Mouse (Mus musculus): ENCODE data around the gene Ccdc33. TPM values are rescaled to one million over a fixed set of nuclear protein-coding genes. Genes with fewer than 3 reads are reported as not detected.

Gene Ccdc33
- total and polyA plus RNA-seq, 2 experiments from 2014 or later, result 0.27 to 1.4 TPM

DNA sequence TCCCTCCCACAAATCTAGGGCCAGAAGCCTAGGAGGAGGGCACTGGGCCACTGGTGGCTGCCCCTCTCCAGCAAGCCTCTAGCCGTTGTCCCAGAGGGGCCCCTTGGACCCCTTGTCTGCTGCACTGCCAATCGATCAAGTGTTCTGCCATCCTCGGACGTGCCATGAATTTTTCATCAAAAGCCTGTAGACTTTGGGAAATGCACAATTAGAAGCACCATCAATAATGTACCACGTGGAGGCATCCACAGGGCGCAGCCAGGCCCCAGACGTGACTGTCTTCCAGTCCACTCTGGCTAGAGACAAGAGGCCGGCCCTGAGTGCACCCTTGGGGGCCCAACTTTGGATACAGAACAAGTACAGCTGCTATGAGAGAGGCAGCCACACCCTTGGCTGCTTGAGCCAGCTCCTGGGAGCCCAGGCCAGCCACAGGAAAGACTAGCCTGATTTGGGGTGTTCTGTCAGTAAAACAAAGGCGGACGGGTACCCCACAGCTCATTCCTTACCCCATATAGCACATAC lies 75.1 kb downstream of the Ccdc33 start:
- no peak for ATAC-seq (ENCODE audit: low FRiP score)
- peak; percentile 32 for DNase-seq (ENCODE audit: low spot score)
- Histone ChIP-seq H3K36me3 (ENCODE audit: insufficient read depth, low read length) (no peaks in the 10 kb centered on the region), H3K4me3 (ENCODE audit: low read depth, low read length) (no peak overlapping the region), H3K4me1 (ENCODE audit: insufficient read depth, low read length) (peaks cover 22% of the 10 kb centered on the region), H3K27me3 (ENCODE audit: insufficient read depth, low read length) (no peaks in the 10 kb centered on the region), H3K9me3 (ENCODE audit: low read length) (no peaks in the 10 kb centered on the region), H3K4me2 (ENCODE audit: low read depth, low read length, poor library complexity, severe bottlenecking) (no peak overlapping the region), H3K27ac (ENCODE audit: low read depth, low read length) (no peak overlapping the region), H3K9ac (replicated peaks; ENCODE audit: low read length, poor library complexity, severe bottlenecking) (no peak overlapping the region)
- no peak for TF ChIP-seq CTCF (IDR thresholded peaks at IDR 0.05)
- WGBS, result 58% methylated on average over 10 of the region's 10 CpGs

GRCm38 (mm10) chr9:58042391-58042790 lies 76.2 kb downstream of the Ccdc33 start:
- no peaks in the 10 kb centered on the region for H3K9me3 ChIP-seq (ENCODE audit: low read length)
- H3K4me1 ChIP-seq (ENCODE audit: insufficient read depth, low read length), result peaks cover 21% of the 10 kb centered on the region
- no peak for DNase-seq (ENCODE audit: low spot score)
- H3K27me3 ChIP-seq (ENCODE audit: insufficient read depth, low read length), result no peaks in the 10 kb centered on the region
- TF ChIP-seq CTCF (IDR thresholded peaks at IDR 0.05), result no peak
- no peak overlapping the region for H3K4me2 ChIP-seq (ENCODE audit: low read depth, low read length, poor library complexity, severe bottlenecking)
- no peak overlapping the region for H3K27ac ChIP-seq (ENCODE audit: low read depth, low read length)
- WGBS, result 24% methylated on average over 10 of the region's 10 CpGs
- H3K36me3 ChIP-seq (ENCODE audit: insufficient read depth, low read length), result no peaks in the 10 kb centered on the region
- no peak overlapping the region for H3K9ac ChIP-seq (replicated peaks; ENCODE audit: low read length, poor library complexity, severe bottlenecking)
- ATAC-seq (ENCODE audit: low FRiP score), result no peak
- H3K4me3 ChIP-seq (ENCODE audit: low read depth, low read length), result no peak overlapping the region

DNA sequence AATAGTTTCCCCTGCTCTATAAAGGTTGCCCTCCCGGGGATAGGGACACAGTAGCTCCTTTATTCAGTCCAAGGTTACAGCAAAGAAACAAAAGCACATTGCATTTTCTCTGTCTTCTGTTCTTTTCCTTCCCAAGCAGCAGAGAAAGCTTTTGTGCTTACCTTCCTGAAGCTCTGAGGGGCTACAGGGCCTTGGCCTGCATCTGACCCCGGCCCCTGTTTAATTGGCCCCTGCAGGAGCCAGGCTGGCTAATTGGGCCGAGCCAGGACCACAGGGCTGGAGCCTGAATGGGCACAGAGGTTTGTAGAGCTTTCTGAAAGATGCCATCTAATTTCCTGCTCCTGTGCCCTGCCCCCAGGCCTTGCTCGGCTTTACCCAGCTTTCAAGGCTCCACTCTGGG lies 77.6 kb downstream of the Ccdc33 start:
- H3K9me3 ChIP-seq (ENCODE audit: low read length), result no peaks in the 10 kb centered on the region
- WGBS, result 32% methylated on average over 4 of the region's 4 CpGs
- no peaks in the 10 kb centered on the region for H3K36me3 ChIP-seq (ENCODE audit: insufficient read depth, low read length)
- 0 out of 2 replicates have a peak overlapping the region, but pooled peaks have one; percentile 29 for H3K9ac ChIP-seq (replicated peaks; ENCODE audit: low read length, poor library complexity, severe bottlenecking)
- no peak for TF ChIP-seq CTCF (IDR thresholded peaks at IDR 0.05)
- H3K4me2 ChIP-seq (ENCODE audit: low read depth, low read length, poor library complexity, severe bottlenecking), result no peak overlapping the region
- H3K27ac ChIP-seq (ENCODE audit: low read depth, low read length), result no peak overlapping the region
- ATAC-seq (ENCODE audit: low FRiP score), result no peak
- no peak overlapping the region for H3K4me3 ChIP-seq (ENCODE audit: low read depth, low read length)
- H3K27me3 ChIP-seq (ENCODE audit: insufficient read depth, low read length), result no peaks in the 10 kb centered on the region
- peaks cover 21% of the 10 kb centered on the region for H3K4me1 ChIP-seq (ENCODE audit: insufficient read depth, low read length)
- DNase-seq (ENCODE audit: low spot score), result no peak

GRCm38 (mm10) chr9:58038500-58039168 lies 80.0 kb downstream of the Ccdc33 start:
- no peaks in the 10 kb centered on the region for H3K27me3 ChIP-seq (ENCODE audit: insufficient read depth, low read length)
- H3K4me3 ChIP-seq (ENCODE audit: low read depth, low read length), result no peak overlapping the region
- H3K4me1 ChIP-seq (ENCODE audit: insufficient read depth, low read length), result peaks cover 11% of the 10 kb centered on the region
- H3K27ac ChIP-seq (ENCODE audit: low read depth, low read length), result no peak overlapping the region
- no peak overlapping the region for H3K9ac ChIP-seq (replicated peaks; ENCODE audit: low read length, poor library complexity, severe bottlenecking)
- no peak overlapping the region for H3K4me2 ChIP-seq (ENCODE audit: low read depth, low read length, poor library complexity, severe bottlenecking)
- no peaks in the 10 kb centered on the region for H3K9me3 ChIP-seq (ENCODE audit: low read length)
- peak; percentile 80; the same call in 1 of the 2 replicates for ATAC-seq (ENCODE audit: low FRiP score)
- 18% methylated on average over 19 of the region's 19 CpGs for WGBS
- TF ChIP-seq CTCF (IDR thresholded peaks at IDR 0.05), result peak; percentile 97
- H3K36me3 ChIP-seq (ENCODE audit: insufficient read depth, low read length), result no peaks in the 10 kb centered on the region
- DNase-seq (ENCODE audit: low spot score), result peak; percentile 91

- H3K27me3 ChIP-seq (ENCODE audit: insufficient read depth, low read length), result no peaks in the 10 kb centered on the region
- H3K9me3 ChIP-seq (ENCODE audit: low read length), result no peaks in the 10 kb centered on the region
- no peaks in the 10 kb centered on the region for H3K36me3 ChIP-seq (ENCODE audit: insufficient read depth, low read length)
- H3K27ac ChIP-seq (ENCODE audit: low read depth, low read length), result no peak overlapping the region
- peaks cover 11% of the 10 kb centered on the region for H3K4me1 ChIP-seq (ENCODE audit: insufficient read depth, low read length)
- no peak overlapping the region for H3K4me3 ChIP-seq (ENCODE audit: low read depth, low read length)
- ATAC-seq (ENCODE audit: low FRiP score) (no peak), DNase-seq (ENCODE audit: low spot score) (no peak)
- no peak overlapping the region for H3K9ac ChIP-seq (replicated peaks; ENCODE audit: low read length, poor library complexity, severe bottlenecking)
- TF ChIP-seq CTCF (IDR thresholded peaks at IDR 0.05), result no peak
- H3K4me2 ChIP-seq (ENCODE audit: low read depth, low read length, poor library complexity, severe bottlenecking), result no peak overlapping the region
- WGBS, result 71% methylated on average over 4 of the region's 4 CpGs
These were observed 81.7 kb downstream of the Ccdc33 start for GRCm38 (mm10) chr9:58036961-58037360.

DNA sequence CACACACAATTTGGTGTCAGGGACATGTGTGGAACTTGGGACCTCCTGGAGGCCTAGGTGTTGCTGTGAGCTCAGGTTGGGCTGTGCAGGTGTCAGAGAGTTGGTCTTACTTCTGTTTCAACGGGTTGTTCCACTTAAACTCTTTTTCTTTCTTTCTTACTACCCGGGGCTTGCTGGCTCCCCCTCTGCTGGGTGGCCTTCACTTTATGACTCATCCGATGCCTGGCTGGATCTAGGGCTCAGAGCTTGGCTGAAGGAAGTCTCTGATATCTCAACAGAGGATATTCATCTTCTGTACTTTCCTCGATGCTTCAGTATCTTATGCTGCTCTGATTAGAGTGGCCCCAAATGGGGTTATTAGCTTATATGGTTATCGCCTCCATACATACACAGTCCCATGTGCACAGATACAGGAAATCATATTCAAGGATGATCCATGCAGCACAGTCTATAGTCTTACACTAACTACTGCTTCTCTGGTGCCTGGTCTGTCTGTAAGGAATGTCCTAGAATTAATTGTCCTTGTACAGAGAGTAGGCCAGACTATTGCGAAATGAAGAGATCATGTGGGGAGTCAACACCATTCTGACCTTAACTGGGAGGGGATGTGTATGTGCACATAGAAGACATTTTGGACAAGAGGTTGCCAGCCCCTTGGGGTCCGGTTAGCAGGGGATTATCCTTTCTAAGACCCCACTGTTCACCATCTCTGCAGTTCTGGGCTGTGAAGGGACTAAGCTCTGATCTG lies 82.5 kb downstream of the Ccdc33 start:
- no peak overlapping the region for H3K9ac ChIP-seq (replicated peaks; ENCODE audit: low read length, poor library complexity, severe bottlenecking)
- no peak overlapping the region for H3K4me3 ChIP-seq (ENCODE audit: low read depth, low read length)
- no peak overlapping the region for H3K4me2 ChIP-seq (ENCODE audit: low read depth, low read length, poor library complexity, severe bottlenecking)
- WGBS, result 75% methylated on average over 7 of the region's 7 CpGs
- ATAC-seq (ENCODE audit: low FRiP score) (no peak), DNase-seq (ENCODE audit: low spot score) (no peak)
- no peaks in the 10 kb centered on the region for H3K9me3 ChIP-seq (ENCODE audit: low read length)
- peaks cover 2% of the 10 kb centered on the region for H3K4me1 ChIP-seq (ENCODE audit: insufficient read depth, low read length)
- no peaks in the 10 kb centered on the region for H3K36me3 ChIP-seq (ENCODE audit: insufficient read depth, low read length)
- no peaks in the 10 kb centered on the region for H3K27me3 ChIP-seq (ENCODE audit: insufficient read depth, low read length)
- no peak overlapping the region for H3K27ac ChIP-seq (ENCODE audit: low read depth, low read length)
- no peak for TF ChIP-seq CTCF (IDR thresholded peaks at IDR 0.05)
